Mouse (Mus musculus) adrenal gland (tissue): ENCODE data around the gene Cobl.

Experiments used
- intact Hi-C: fragments of 180-260 bp; cut with DNase I; formaldehyde crosslinking; loops from one replicate; pipeline ENCODE4 v1.15.1; 2025

Cobl gene

DNA sequence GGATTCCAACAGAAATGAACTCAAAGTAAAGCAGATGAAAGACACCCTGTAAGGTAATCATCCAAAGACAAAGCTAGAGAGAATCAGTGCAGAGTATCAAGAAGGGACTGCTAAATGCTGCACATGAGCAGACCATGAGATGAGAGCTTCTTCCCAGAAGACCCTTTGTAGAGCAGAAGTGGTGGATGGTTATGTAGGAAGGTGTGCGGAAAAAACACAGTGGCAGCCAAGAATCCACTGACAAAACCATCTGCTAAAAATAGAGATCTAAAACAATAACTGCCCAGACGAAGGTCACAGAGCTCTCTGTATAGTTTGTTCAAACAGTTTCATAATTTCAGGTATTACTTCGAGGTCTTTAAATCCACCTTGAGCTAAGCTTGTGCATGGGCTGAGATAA, 149.1 kb downstream of the Cobl start:
- intact Hi-C loops = loop anchor here (2.0 to 10.0 kb wide), 2 partner anchors 41 to 219 kb away; no protein-coding TSS in a partner anchor

DNA sequence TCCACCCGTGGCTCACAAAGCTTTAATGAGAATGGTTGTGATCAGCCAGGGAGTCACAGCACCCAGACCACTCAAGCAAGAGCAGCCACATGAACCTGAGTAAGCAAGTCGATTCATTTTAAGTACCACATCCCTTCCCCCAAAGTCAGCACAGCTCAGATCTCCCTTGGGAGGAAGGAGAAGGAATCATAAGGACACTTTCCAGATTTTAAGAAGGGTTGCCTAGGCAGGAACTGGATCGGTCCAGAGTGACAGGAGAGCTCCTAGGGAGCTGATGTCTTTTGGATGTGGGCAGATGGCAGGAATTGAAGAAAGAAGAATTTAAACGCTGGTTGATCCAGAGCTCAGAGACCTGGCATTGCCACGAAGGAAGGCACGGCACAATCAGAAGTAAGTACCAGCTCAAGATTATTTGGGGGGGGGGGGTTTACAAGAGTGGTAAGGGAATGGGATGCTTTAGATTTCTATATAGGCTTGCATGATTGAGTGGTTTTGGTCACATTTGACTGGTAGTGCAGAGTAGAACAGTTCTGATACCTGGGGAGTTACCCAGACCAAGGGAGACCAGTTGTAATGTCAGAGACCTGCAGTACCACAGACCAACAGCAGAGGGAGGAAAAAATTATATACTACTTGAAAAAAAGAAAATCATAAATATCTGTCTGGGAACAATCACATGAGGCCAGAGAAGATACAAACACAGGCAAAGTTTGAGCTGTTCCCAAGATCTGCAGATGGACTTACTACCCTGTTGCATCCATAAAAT, 150.3 kb downstream of the Cobl start:
- intact Hi-C loops = loop anchor here (2.0 to 10.0 kb wide), 2 partner anchors 42 to 220 kb away; no protein-coding TSS in a partner anchor

DNA sequence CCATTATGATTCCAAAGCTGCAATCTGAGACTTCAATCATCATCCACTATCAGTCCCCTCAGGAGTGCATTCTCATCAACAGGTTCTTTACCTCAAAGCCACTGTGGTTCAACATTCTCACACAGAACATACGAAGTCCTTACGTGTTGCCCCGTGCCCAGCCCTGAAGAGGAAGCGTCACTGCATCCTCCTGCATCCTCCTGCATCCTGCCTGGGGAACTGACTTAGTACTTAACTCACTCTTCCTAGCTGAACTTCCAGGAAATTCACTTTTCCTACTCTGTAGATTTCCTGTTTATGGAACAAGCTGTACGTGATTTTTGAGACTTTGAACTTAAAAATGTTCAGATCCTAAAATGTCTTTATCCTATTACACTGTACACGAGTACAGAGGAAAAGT, 153.3 kb downstream of the Cobl start:
- intact Hi-C loops = loop anchor here (10.0 kb wide), 1 partner anchor 223 kb away; no protein-coding TSS in a partner anchor

GRCm38 (mm10) chr11:12309423-12310023, 155.2 kb downstream of the Cobl start:
- intact Hi-C loops = loop anchor here (10.0 kb wide), 1 partner anchor 225 kb away; no protein-coding TSS in a partner anchor

DNA sequence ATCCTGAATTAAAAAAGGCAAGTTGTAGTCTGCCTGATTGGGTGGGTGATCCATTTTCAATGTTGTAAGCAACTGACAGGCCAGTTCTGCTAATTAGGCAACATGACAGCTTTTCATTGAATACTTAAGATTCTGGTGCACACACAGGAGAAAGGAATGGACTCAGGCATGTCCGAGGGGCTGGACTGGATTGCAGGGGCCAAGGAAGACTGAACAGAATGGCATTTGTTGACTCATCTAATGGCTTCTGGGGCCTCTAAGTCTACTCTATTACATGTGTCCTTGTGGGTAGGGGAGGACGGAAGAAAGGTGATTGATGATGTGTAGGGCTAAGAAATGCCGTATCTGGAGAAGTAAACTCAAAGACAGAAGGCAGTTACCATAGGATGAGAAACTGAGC, 159.9 kb downstream of the Cobl start:
- intact Hi-C loops = no loop called here

GRCm38 (mm10) chr11:12299701-12300446, 164.9 kb downstream of the Cobl start:
- intact Hi-C loops = no loop called here

DNA sequence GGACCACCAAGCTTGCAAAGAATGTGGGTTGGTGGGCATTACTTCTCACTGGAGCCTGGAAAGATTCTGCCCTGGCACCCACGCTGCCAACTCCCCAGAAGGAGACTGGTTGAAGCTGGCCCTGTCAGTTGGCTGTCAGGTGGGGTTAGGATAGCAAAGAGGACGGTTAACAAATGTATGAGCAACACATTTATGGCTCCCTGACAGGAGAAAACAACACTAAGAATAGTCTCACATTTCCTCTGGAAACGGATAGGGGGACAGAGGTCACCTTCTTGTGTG, 173.2 kb downstream of the Cobl start:
- intact Hi-C loops = loop anchor here (5.0 kb wide), 2 partner anchors 264 to 479 kb away; no protein-coding TSS in a partner anchor

GRCm38 (mm10) chr11:12290911-12291653, 173.7 kb downstream of the Cobl start:
- intact Hi-C loops = loop anchor here (5.0 kb wide), 2 partner anchors 264 to 479 kb away; no protein-coding TSS in a partner anchor

GRCm38 (mm10) chr11:12285319-12286021, 179.3 kb downstream of the Cobl start:
- intact Hi-C loops = no loop called here

DNA sequence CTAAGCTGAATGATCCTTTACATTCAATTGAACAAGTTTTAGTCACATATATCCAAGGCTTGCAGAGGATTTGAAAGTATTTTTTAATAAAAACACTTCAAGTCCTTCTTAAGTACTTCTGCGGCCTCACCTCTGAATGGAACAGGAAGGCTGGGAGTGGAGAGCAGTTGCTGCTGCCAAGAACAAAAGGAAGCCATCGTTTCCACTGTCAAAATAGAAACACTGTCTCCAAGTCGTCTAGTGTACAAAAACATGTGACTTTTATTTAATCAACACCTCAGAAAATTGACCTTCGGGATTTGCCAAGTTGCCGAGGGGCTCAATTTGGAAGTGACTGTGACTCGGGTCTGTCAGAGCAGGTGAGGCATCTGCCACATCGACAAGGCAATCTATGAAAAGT, 184.0 kb downstream of the Cobl start:
- intact Hi-C loops = no loop called here

- intact Hi-C loops = no loop called here
These were observed 190.5 kb downstream of the Cobl start for GRCm38 (mm10) chr11:12274276-12274675.

DNA sequence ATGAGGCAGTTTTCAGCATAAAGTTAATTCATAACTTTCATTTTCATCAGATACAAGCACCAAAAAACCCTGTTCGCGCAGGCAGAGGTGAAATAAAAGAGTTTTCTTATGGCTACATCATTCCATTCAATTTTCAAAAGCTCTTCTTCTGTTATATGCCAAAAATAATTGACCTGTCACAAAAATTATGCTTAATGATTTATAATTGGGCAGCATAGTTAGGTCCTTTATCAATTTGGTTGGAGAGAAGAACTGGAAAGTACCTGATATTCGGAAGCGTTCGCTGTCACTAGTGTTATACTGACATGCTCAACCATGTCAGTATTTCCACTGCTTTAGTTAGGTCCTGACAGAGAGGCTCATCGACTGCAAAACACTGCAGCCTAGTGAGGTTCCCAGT, 191.0 kb downstream of the Cobl start:
- intact Hi-C loops = no loop called here

DNA sequence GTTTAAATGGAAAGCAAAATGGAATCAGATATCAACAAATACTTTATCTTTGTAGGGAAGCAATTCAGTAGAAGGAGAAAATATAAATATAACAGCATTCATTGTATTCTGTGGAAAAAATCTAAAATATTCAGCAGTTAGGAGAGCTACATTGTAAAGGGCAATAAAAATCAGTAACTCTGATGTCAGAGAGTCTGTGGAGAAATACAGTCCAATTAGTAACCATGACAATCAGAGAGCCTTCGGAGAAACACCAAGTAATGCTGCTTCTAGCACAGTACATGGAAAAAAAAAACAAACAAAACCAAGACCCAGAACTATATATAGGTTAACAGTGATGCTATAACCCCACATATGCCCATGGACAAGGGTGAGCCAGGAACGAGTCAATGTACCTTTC, 206.3 kb downstream of the Cobl start:
- intact Hi-C loops = no loop called here

DNA sequence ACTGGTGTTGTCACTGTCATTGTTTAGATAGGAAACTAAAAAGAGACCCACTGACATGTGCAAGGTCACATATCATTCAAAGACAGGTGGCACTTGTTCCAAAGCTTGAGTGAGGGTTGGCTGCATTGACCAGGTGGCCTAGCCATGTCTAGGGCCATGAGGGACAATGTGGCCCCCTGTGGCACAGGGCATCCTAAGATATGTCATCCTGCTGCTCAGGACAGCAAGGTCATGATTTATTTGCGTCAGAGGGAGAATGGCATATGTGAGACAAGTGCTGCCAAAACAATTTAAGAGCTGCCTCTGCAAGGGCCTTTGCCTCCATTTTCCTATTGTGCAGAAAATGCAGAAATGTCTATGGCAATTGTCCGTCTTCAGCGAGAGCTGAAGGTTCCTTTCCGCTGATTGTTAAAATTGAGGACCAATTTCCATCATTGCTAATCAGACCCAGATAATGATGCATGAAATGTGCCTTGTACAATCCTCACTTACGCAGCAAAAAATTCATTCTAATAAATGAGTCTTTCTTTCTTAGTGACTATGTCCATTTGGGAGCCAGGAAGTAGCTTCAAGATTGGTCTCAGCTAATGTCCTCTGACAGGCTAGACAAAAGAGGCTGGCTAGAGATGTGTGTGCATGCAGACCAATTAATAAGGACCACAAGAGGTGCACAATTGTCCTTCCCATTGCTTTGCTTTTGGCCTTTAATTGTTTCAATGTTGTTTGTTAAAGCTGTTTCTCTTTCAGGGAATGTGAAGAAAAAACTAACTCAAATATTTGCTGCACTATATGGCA, 207.2 kb downstream of the Cobl start:
- intact Hi-C loops = no loop called here

GRCm38 (mm10) chr11:12245327-12245915, 219.3 kb downstream of the Cobl start:
- intact Hi-C loops = no loop called here

DNA sequence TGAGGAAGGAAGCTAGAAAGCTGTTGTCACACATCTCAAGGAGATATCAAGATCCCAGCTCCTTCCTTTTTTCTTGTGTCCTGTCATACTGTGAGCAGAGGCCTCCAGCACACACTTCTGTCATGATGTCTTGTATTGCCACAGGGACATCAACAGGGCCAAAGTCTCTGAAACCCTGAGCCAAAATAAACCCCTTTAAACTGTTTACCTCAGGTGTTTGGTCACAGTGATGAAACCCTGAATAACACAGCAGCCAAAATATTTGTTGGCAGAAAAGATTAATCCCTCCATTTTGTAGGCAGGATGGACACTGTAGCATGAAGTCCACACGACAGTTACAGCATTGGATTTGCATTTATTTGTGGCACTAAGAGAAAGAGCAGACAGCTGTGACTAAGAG, 228.4 kb downstream of the Cobl start:
- intact Hi-C loops = no loop called here

GRCm38 (mm10) chr11:12234876-12235275, 229.9 kb downstream of the Cobl start:
- intact Hi-C loops = no loop called here

DNA sequence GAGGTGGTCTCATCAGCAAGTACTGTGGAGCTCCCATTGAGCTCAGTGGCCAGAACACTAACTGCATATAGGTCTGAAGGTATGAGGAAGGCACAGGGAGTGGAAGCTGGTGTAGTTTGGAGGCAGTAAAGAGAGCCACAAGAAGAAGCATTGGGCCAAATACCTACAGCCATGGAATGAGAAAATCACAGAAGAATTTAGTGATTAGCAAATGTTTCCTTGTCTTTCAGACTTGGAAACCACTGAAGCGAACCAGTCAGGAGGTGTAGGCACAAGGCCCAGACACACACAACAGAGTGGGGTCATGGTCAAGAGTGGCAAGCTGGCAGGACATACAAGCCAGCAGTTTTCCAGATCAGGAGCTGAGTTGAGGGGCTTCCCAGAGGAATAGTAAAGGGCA, 230.6 kb downstream of the Cobl start:
- intact Hi-C loops = no loop called here

DNA sequence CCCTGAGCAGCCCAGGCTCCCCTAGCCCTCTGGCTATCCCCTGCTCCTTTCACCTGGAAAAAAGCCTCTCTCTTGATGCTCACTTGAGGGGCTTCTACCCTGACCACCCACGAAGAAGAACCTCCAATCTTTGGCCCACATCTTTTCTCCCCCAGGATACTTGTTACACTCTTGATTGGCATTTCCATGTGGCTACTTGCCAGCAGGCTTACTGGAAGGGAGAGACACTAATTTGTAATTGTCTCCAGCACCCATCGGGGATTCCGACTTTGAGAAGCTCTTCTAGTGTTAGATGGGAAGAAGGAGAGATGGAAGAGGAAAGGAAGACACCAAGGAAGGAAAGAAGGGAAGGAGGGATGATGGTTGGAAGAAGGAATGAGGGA, 232.0 kb downstream of the Cobl start:
- intact Hi-C loops = no loop called here
